Mouse (Mus musculus) ZHBTc4 (cell line): ENCODE measurements around the gene Gmcl1.

Source experiments
- DNase-seq: peaks from one replicate; pipeline ENCODE4 v3.0.0-alpha.2; 2011; ENCODE audit warnings: low read depth, low spot score

Gene Gmcl1

GRCm38 (mm10) chr6:86660161-86660877, 72.9 kb downstream of the Gmcl1 start:
- peak; percentile 57 for DNase-seq

GRCm38 (mm10) chr6:86658501-86658900, 74.7 kb downstream of the Gmcl1 start:
- DNase-seq: no peak

- no peak for DNase-seq
Observed at GRCm38 (mm10) chr6:86654270-86654916, 78.8 kb downstream of the Gmcl1 start.

- DNase-seq: no peak
Observed at GRCm38 (mm10) chr6:86653026-86653425, 80.2 kb downstream of the Gmcl1 start.

GRCm38 (mm10) chr6:86646143-86646542, 87.0 kb downstream of the Gmcl1 start:
- DNase-seq: no peak

GRCm38 (mm10) chr6:86645551-86645950, 87.6 kb downstream of the Gmcl1 start:
- DNase-seq: no peak

- no peak for DNase-seq
Observed at GRCm38 (mm10) chr6:86644775-86645400, 88.3 kb downstream of the Gmcl1 start.
